Mouse (Mus musculus) megakaryocyte, embryonic 14.5 days (primary cell): ENCODE measurements around the gene Vcp.

Experiments
- FLI1 ChIP-seq: IDR thresholded peaks from 2 replicates; pipeline ENCODE4 v1.6.1; 2012; ENCODE audit warnings: low read length, inconsistent platforms, mixed read lengths
- GATA1 ChIP-seq: IDR thresholded peaks from 3 replicates; pipeline ENCODE4 v1.6.1; 2012; ENCODE audit warnings: mixed read lengths, low read length, inconsistent platforms, borderline replicate concordance

DNA sequence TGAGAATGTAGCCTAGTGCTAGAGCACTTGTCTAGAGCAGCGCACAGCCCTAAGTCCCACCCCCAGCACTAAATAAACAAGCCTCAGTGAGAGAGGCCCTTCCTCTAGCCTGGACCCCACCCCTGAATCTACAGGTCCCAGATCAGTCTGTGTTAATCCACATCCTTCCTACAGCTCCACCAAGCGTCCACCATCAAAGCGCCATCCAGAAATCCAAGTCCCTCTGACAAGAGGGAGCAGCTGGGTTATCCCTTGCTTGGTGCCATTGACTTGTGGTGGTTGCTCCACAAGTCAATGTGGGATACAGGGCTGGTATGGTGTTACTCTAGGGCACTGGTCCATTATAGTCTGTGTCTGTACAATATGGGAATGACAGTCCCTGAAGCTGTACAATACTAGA, 45.1 kb downstream of the Vcp start:
- no peak for TF ChIP-seq GATA1
- TF ChIP-seq FLI1 = no peak
